ENCODE assay signal across 9 mouse cellular contexts in genomic region chr13:48553511-48553910, GRCm38 (mm10). TPM values are rescaled to one million over a fixed set of nuclear protein-coding genes. Genes with fewer than 3 reads are reported as not detected.
DNase-seq lines count a peak whose midpoint lies in the region; ATAC-seq lines count a peak whose summit lies in the region.
"Had no signal": no experiment of that assay in that cellular context is flagged by ENCODE, and none has a peak within 500 bp of the region (broad histone marks: within the 10 kb centered on the region; RNA-seq: fewer than 3 reads in every experiment).

No protein-coding gene starts in this region.

- no peak for ATAC-seq in forebrain, embryonic 14.5 days
- no peak for ATAC-seq in kidney, embryonic 15.5 days (replicated peaks; ENCODE audit: low FRiP score)

- no peaks in the 10 kb centered on the region for H3K9me3 ChIP-seq in forebrain, embryonic 14.5 days (replicated peaks; ENCODE audit: control insufficient read depth, low read length)
- no peaks in the 10 kb centered on the region for H3K9me3 ChIP-seq in forebrain, embryonic 10.5 days
- no peaks in the 10 kb centered on the region for H3K9me3 ChIP-seq in kidney, embryonic 15.5 days (replicated peaks)

- H3K9ac ChIP-seq in forebrain, embryonic 14.5 days (ENCODE audit: low read length), result no peak overlapping the region
- H3K9ac ChIP-seq in kidney, embryonic 15.5 days, result no peak overlapping the region

- no peak overlapping the region for H3K27ac ChIP-seq in forebrain, embryonic 14.5 days (ENCODE audit: low read depth, low read length)
- H3K27ac ChIP-seq in forebrain, embryonic 10.5 days, result no peak overlapping the region
- H3K27ac ChIP-seq in kidney, embryonic 15.5 days, result peak overlapping the region; percentile 93

- peaks cover 11% of the 10 kb centered on the region; the same call in 1 of the 2 replicates for H3K4me1 ChIP-seq in forebrain, embryonic 14.5 days (ENCODE audit: control insufficient read depth, insufficient read depth, low read length)
- H3K4me1 ChIP-seq in forebrain, embryonic 10.5 days, result 0 out of 2 replicates have a peak, but pooled peaks cover 2% of the 10 kb centered on the region
- H3K4me1 ChIP-seq in kidney, embryonic 15.5 days, result peaks cover 24% of the 10 kb centered on the region

- H3K36me3 ChIP-seq in forebrain, embryonic 14.5 days (ENCODE audit: control insufficient read depth, insufficient read depth, low read length), result no peaks in the 10 kb centered on the region
- no peaks in the 10 kb centered on the region for H3K36me3 ChIP-seq in forebrain, embryonic 10.5 days (replicated peaks)
- H3K36me3 ChIP-seq in kidney, embryonic 15.5 days, result no peaks in the 10 kb centered on the region

- no peak overlapping the region for H3K4me3 ChIP-seq in forebrain, embryonic 14.5 days (ENCODE audit: low read depth, low read length)
- H3K4me3 ChIP-seq in forebrain, embryonic 10.5 days, result no peak overlapping the region
- no peak overlapping the region for H3K4me3 ChIP-seq in kidney, embryonic 15.5 days (replicated peaks)

- H3K4me2 ChIP-seq in forebrain, embryonic 14.5 days (ENCODE audit: low read length), result peak overlapping the region; percentile 46
- H3K4me2 ChIP-seq in kidney, embryonic 15.5 days, result no peak overlapping the region

- H3K27me3 ChIP-seq in forebrain, embryonic 14.5 days (replicated peaks; ENCODE audit: control insufficient read depth, insufficient read depth, low read length), result no peaks in the 10 kb centered on the region
- H3K27me3 ChIP-seq in forebrain, embryonic 10.5 days (ENCODE audit: poor library complexity, severe bottlenecking), result no peaks in the 10 kb centered on the region
- no peaks in the 10 kb centered on the region for H3K27me3 ChIP-seq in kidney, embryonic 15.5 days

- peak; percentile 72 for DNase-seq in forebrain, embryonic 14.5 days (ENCODE audit: low spot score)
- DNase-seq in forebrain, embryonic 10.5 days (ENCODE audit: extremely low spot score, low spot score), result no peak
- no peak for DNase-seq in kidney, adult 9 months
- peak; percentile 36 for DNase-seq in right cerebral cortex, postnatal 4 days
- DNase-seq in right cerebral cortex, adult 18-20 months, result no peak
- DNase-seq in left cerebral cortex, adult 11 months (ENCODE audit: low spot score), result no peak
- DNase-seq: heart, adult 2 months; kidney, postnatal 25 days had no signal

- 16% methylated on average over 5 of the region's 5 CpGs for WGBS in forebrain, embryonic 14.5 days
- 87% methylated on average over 5 of the region's 5 CpGs for WGBS in forebrain, embryonic 10.5 days
- WGBS in kidney, embryonic 15.5 days, result 73% methylated on average over 5 of the region's 5 CpGs

RNA-seq across cellular contexts. Expression of gene A830005F24Rik, which starts 40.1 kb away (rescaled TPM):
- 2.8 and 3.4 TPM in 2 replicates for polyA plus RNA-seq in forebrain, embryonic 14.5 days (2014; fragmentation: Nextera tagmentation; extraction: Ambion mirVana)
- polyA plus RNA-seq in forebrain, embryonic 10.5 days (2016; fragmentation: Nextera tagmentation; extraction: Ambion mirVana), result 2.2 and 2.5 TPM in 2 replicates
- polyA plus RNA-seq in kidney, embryonic 15.5 days (2015; fragmentation: Nextera tagmentation; extraction: Ambion mirVana), result 1.2 and 1.5 TPM in 2 replicates
- polyA plus RNA-seq: heart, adult 2 months had no signal

RNA-seq across cellular contexts. Expression of gene Zfp169, which starts 40.3 kb away (rescaled TPM):
- polyA plus RNA-seq in forebrain, embryonic 14.5 days (2014; fragmentation: Nextera tagmentation; extraction: Ambion mirVana), result 6.0 and 7.8 TPM in 2 replicates
- polyA plus RNA-seq in forebrain, embryonic 10.5 days (2016; fragmentation: Nextera tagmentation; extraction: Ambion mirVana), result 4.3 and 4.9 TPM in 2 replicates
- 3.5 and 3.9 TPM in 2 replicates for polyA plus RNA-seq in kidney, embryonic 15.5 days (2015; fragmentation: Nextera tagmentation; extraction: Ambion mirVana)

Comparison
In these comparisons a context has a peak if more than half of its experiments do, and no peak if none do; other contexts are left out.
1. DNase-seq: peak in forebrain, embryonic 14.5 days (single experiment) and right cerebral cortex, postnatal 4 days (single experiment); none in forebrain, embryonic 10.5 days (single experiment), kidney, adult 9 months (single experiment), right cerebral cortex, adult 18-20 months (single experiment) and left cerebral cortex, adult 11 months (single experiment).